Mouse (Mus musculus) neural tube, embryonic 11.5 days (tissue): Measurements from ENCODE around the gene Vps35l. TPM values are rescaled to one million over a fixed set of nuclear protein-coding genes. Genes with fewer than 3 reads are reported as not detected.

Experiments used
- ATAC-seq: fragments of 200-750 bp; cut with Nextera tagmentation; 2 replicates; pipeline ENCODE4 v1.8.0; 2017; ENCODE audit warnings: moderate number of reproducible peaks, mild to moderate bottlenecking, moderate TSS enrichment, moderate library complexity; ENCODE audit not compliant: insufficient read depth, low FRiP score, low TSS enrichment
- DNase-seq: peaks from one replicate; pipeline ENCODE4 v3.0.0-alpha.2; 2015; ENCODE audit warnings: low spot score
- H3K27ac ChIP-seq: fragments of 300-500 bp; sonication (generic); 2 replicates; pipeline ENCODE4 v1.5.1; 2014; ENCODE audit warnings: low read depth, mild to moderate bottlenecking, low read length
- H3K27me3 ChIP-seq: fragments of 300-500 bp; sonication (generic); 2 replicates; pipeline ENCODE4 v1.6.1; 2014; ENCODE audit warnings: mild to moderate bottlenecking, low read length, mixed read lengths; ENCODE audit not compliant: control insufficient read depth, insufficient read depth
- H3K36me3 ChIP-seq: fragments of 300-500 bp; sonication (generic); 2 replicates; pipeline ENCODE4 v1.6.1; 2014; ENCODE audit warnings: mild to moderate bottlenecking, low read length, moderate library complexity, mixed read lengths; ENCODE audit not compliant: control insufficient read depth, insufficient read depth
- H3K4me1 ChIP-seq: fragments of 300-500 bp; sonication (generic); 2 replicates; pipeline ENCODE4 v1.6.1; 2014; ENCODE audit warnings: low read length, mixed read lengths; ENCODE audit not compliant: control insufficient read depth, insufficient read depth
- H3K4me2 ChIP-seq: fragments of 300-500 bp; sonication (generic); 2 replicates; pipeline ENCODE4 v1.6.1; 2014; ENCODE audit warnings: low read depth, mild to moderate bottlenecking, moderate library complexity
- H3K4me3 ChIP-seq: fragments of 300-500 bp; sonication (generic); 2 replicates; pipeline ENCODE4 v1.5.1; 2014; ENCODE audit warnings: low read depth, low read length
- H3K9ac ChIP-seq: fragments of 300-500 bp; sonication (generic); 2 replicates; pipeline ENCODE4 v1.6.1; 2014; ENCODE audit warnings: mild to moderate bottlenecking, low read length
- H3K9me3 ChIP-seq: fragments of 300-500 bp; sonication (generic); 2 replicates; pipeline ENCODE4 v1.6.1; 2016; ENCODE audit warnings: low read length; ENCODE audit not compliant: control insufficient read depth
- WGBS: fragments of 180-500 bp; shearing (Covaris S2); extraction: QIAGEN DNeasy Blood & Tissue Kit; methylation state at CpG from one replicate; pipeline ENCODE4 v1.1.7; 2014; 5-methylcytosine and 5-hydroxymethylcytosine counted together
- polyA plus RNA-seq: library from polyadenylated mRNA; unstranded; fragments of >200 nt; fragmentation: Nextera tagmentation; extraction: Ambion mirVana; gene quantifications from 2 replicates; pipeline ENCODE4 v1.2.1, GENCODE M21; 2014

The Vps35l gene
- polyA plus RNA-seq, 1 experiment from 2014 or later = 80.5 TPM

DNA sequence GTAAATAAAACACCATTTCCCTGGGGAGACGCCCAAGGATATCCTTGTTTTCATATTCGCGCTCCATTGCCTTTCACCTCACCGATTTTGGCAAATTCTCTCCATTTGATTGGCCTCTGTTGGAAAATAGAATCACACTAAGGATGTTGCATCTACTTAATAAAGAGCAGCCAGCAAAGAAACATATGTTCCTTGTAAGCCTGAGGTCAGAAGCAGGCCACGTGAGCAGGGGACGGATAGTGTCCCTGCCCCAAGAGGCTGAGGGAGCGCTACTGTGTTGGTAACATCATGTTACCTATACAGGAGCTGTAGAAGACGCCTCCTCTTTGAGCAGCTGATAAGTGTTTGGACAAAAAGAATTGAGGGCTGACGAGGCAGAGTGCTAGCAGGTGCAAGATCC lies 36.5 kb downstream of the Vps35l start:
- Histone ChIP-seq H3K9ac (no peak overlapping the region), H3K4me1 (no peaks in the 10 kb centered on the region), H3K4me2 (no peak overlapping the region), H3K27me3 (no peaks in the 10 kb centered on the region), H3K36me3 (peaks cover 2% of the 10 kb centered on the region; the same call in 1 of the 2 replicates), H3K4me3 (no peak overlapping the region), H3K27ac (no peak overlapping the region), H3K9me3 (no peaks in the 10 kb centered on the region)
- DNase-seq (no peak), ATAC-seq (no peak)
- WGBS = 83% methylated on average over 9 of the region's 9 CpGs

DNA sequence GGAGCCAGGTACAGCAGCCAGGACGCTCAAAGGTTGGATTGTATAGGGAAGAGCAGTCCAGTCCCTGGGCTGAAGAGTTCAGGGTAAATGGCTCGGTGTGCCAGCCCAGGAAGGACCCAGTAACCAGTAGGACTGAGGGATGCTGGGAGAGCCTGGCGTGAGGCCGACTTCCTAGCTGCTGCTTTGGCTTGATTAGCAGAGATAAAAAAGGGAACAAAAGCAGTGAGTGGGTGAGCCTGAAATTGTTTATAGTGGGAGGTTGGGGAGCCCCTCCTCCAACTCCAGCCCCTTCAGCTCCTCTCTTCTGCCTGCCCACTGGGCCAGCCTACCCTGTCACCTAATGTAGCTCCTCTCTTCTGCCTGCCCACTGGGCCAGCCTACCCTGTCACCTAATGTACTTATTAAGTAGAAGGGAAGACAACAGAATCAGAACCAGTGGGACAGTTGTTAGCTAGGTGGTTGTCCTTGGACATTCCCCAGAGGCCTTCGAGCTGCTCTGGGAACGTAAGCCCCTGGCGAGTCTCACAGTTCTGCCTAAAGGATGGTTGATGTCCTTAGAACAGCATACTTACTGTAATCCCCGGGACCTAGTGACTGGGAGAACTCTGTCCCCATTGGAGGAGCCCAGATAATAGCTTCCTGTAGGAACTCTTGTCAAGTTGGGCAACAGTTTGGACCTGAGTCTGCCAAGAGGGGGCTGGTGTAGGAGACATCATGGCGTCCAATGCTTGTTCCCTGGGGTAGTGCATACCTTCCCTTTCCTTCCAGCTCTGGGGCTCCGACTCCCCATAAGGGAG lies 37.8 kb downstream of the Vps35l start:
- H3K4me1 ChIP-seq = no peaks in the 10 kb centered on the region
- no peak for DNase-seq
- no peak overlapping the region for H3K4me3 ChIP-seq
- peaks cover 2% of the 10 kb centered on the region; the same call in 1 of the 2 replicates for H3K36me3 ChIP-seq
- no peak overlapping the region for H3K27ac ChIP-seq
- 89% methylated on average over 10 of the region's 10 CpGs for WGBS
- H3K4me2 ChIP-seq = no peak overlapping the region
- no peak for ATAC-seq
- no peak overlapping the region for H3K9ac ChIP-seq
- H3K27me3 ChIP-seq = no peaks in the 10 kb centered on the region
- H3K9me3 ChIP-seq = no peaks in the 10 kb centered on the region

GRCm38 (mm10) chr7:118778561-118778960 lies 38.5 kb downstream of the Vps35l start:
- no peak overlapping the region for H3K9ac ChIP-seq
- peaks cover 2% of the 10 kb centered on the region; the same call in 1 of the 2 replicates for H3K36me3 ChIP-seq
- H3K27me3 ChIP-seq = no peaks in the 10 kb centered on the region
- H3K9me3 ChIP-seq = no peaks in the 10 kb centered on the region
- H3K4me2 ChIP-seq = no peak overlapping the region
- H3K4me1 ChIP-seq = no peaks in the 10 kb centered on the region
- no peak for DNase-seq
- no peak for ATAC-seq
- no peak overlapping the region for H3K27ac ChIP-seq
- no peak overlapping the region for H3K4me3 ChIP-seq
- WGBS = 48% methylated on average over 6 of the region's 6 CpGs

DNA sequence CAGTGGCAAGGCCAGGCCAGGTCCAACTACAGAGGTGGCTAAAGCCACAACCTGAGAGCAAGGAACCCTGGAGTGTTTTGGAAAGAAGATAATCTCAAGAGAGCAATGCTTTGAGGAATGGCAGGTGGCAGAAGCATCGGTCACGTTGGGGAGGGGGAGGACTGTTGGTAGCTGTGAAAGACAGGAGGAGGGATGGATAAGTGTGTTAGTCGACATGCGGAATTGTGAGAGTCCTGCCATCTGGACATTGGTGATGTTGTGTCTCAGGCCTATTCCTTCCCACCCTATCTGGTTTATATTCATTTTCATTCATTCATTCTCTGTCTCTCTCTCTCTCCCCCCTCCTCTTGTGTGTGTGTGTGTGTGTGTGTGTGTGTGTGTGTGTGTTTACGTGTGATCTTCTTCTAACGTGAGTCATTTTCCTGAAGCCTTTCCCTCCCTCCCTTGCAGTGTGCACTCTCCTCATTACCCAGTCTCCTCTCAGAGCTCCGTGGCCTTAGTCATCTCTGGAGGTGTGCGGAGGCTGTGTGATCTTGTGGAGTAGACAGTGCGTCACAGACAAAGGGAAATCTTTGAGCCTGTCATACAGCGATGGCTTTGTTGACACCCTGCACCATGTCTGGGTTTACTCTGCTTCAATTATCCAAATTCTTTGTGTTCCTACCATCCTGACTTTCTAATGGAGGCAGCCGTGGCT lies 43.4 kb downstream of the Vps35l start:
- H3K4me3 ChIP-seq = no peak overlapping the region
- no peaks in the 10 kb centered on the region for H3K27me3 ChIP-seq
- no peaks in the 10 kb centered on the region for H3K9me3 ChIP-seq
- H3K9ac ChIP-seq = no peak overlapping the region
- H3K4me2 ChIP-seq = no peak overlapping the region
- ATAC-seq (no peak), DNase-seq (no peak)
- no peaks in the 10 kb centered on the region for H3K4me1 ChIP-seq
- H3K27ac ChIP-seq = no peak overlapping the region
- peaks cover 2% of the 10 kb centered on the region; the same call in 1 of the 2 replicates for H3K36me3 ChIP-seq
- 91% methylated on average over 11 of the region's 11 CpGs for whole genome bisulfite sequencing

GRCm38 (mm10) chr7:118786091-118786490 lies 46.1 kb downstream of the Vps35l start:
- no peak for ATAC-seq
- no peak for DNase-seq

DNA sequence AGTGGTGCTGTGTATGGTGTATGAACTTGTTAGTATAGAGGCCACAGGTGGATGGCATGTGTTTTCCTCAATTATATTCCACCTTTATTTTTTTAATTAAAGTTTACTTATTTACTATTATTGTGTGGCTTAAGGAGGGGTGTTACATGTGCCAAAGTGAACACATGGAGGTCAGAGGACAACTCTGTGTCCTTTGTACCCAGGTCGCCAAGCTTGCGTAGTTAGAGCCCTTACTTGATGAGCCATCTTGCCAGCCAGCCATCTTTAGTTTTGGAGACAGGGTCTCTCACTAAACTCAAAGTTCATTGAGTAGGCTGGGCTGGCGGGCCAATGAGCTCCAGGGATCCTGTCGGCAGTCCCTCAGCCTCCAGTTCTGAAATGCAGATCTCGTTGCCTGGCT lies 47.3 kb downstream of the Vps35l start:
- H3K9me3 ChIP-seq = no peaks in the 10 kb centered on the region
- H3K9ac ChIP-seq = no peak overlapping the region
- DNase-seq (no peak), ATAC-seq (no peak)
- H3K27ac ChIP-seq = no peak overlapping the region
- H3K36me3 ChIP-seq = no peaks in the 10 kb centered on the region
- H3K4me1 ChIP-seq = no peaks in the 10 kb centered on the region
- no peak overlapping the region for H3K4me2 ChIP-seq
- H3K27me3 ChIP-seq = no peaks in the 10 kb centered on the region
- 94% methylated on average over 5 of the region's 5 CpGs for WGBS
- H3K4me3 ChIP-seq = no peak overlapping the region

More at GRCm38 (mm10) chr7:118786091-118786490, 46.1 kb downstream of the Vps35l start:
- Histone ChIP-seq H3K27me3 (no peaks in the 10 kb centered on the region), H3K27ac (no peak overlapping the region), H3K4me3 (no peak overlapping the region), H3K4me2 (no peak overlapping the region), H3K9ac (no peak overlapping the region), H3K4me1 (no peaks in the 10 kb centered on the region), H3K9me3 (no peaks in the 10 kb centered on the region), H3K36me3 (no peaks in the 10 kb centered on the region)
- whole genome bisulfite sequencing = 89% methylated on average over 6 of the region's 6 CpGs

DNA sequence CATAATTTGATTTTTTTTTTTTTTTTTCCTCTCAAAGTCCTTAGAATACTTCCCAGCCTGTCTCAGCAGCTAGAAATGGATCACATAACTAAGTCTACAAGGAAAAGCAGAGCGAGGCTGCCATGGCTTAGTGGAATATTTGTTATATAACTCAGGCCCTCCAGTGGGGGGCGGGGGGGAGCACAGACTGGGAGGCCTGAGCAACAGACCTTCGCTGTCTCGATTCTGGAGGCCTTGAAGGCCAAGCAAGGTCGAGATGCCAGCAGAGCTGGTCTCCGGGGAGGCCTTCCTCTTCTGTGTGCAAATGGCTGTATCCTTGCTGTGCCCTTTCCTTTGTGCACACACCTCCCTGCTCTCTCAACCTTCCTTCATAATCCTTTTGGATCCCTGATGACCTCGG lies 48.5 kb downstream of the Vps35l start:
- no peaks in the 10 kb centered on the region for H3K9me3 ChIP-seq
- no peak for ATAC-seq
- WGBS = 73% methylated on average over 7 of the region's 7 CpGs
- H3K27ac ChIP-seq = no peak overlapping the region
- H3K4me1 ChIP-seq = no peaks in the 10 kb centered on the region
- no peak overlapping the region for H3K4me3 ChIP-seq
- H3K27me3 ChIP-seq = no peaks in the 10 kb centered on the region
- 0 out of 2 replicates have a peak, but pooled peaks cover 2% of the 10 kb centered on the region for H3K36me3 ChIP-seq
- no peak overlapping the region for H3K9ac ChIP-seq
- no peak for DNase-seq
- H3K4me2 ChIP-seq = no peak overlapping the region

DNA sequence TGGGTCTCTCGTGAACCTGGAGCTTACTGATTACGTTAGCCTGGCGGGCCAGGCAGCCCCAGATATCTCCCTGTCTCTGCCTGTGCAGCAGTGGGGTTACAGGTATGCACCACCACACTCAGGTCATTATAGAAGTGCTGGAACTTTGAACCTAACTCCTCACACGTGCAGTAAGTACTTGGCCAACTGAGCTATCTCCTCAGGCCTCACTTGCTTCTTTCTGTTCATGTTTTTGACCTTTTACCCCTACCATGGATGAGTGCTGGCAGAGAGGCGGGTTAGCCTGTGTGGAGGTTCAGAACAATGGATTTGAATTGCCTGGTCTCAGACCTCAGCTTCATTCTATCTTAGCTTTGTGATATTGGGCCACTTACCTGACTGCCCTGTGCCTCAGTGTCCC lies 50.3 kb downstream of the Vps35l start:
- DNase-seq = no peak
- ATAC-seq = no peak

More for the DNA sequence above, 50.3 kb downstream of the Vps35l start:
- WGBS = 84% methylated on average over 5 of the region's 5 CpGs
- H3K4me3 ChIP-seq = no peak overlapping the region
- H3K27ac ChIP-seq = no peak overlapping the region
- H3K36me3 ChIP-seq = 0 out of 2 replicates have a peak, but pooled peaks cover 2% of the 10 kb centered on the region
- no peak overlapping the region for H3K4me2 ChIP-seq
- H3K9me3 ChIP-seq = no peaks in the 10 kb centered on the region
- H3K27me3 ChIP-seq = no peaks in the 10 kb centered on the region
- H3K4me1 ChIP-seq = no peaks in the 10 kb centered on the region
- H3K9ac ChIP-seq = no peak overlapping the region
